Mouse (Mus musculus) right cerebral cortex, adult 2 months (tissue): ENCODE results near the gene Wdr35.
A peak's percentile ranks its signal among the peaks of the same experiment; 100 is the strongest.

Experiments
- DNase-seq, 2 experiments: peaks; one replicate each; pipeline ENCODE4 v3.0.0; 2021 to 2022; ENCODE audit warnings: low spot score in 2 of 2

The Wdr35 gene

GRCm38 (mm10) chr12:9052075-9052829 is 78.6 kb downstream of the Wdr35 start:
- peak; percentile 87 for DNase-seq

GRCm38 (mm10) chr12:9053345-9053744 is 79.7 kb downstream of the Wdr35 start:
- no peak for DNase-seq

- no peak for DNase-seq
Observed at GRCm38 (mm10) chr12:9054012-9054411, 80.3 kb downstream of the Wdr35 start.

- DNase-seq, result no peak
Observed at GRCm38 (mm10) chr12:9055269-9055668, 81.6 kb downstream of the Wdr35 start.

GRCm38 (mm10) chr12:9059502-9059901 is 85.8 kb downstream of the Wdr35 start:
- DNase-seq, result no peak

GRCm38 (mm10) chr12:9059965-9060364 is 86.3 kb downstream of the Wdr35 start:
- no peak for DNase-seq

GRCm38 (mm10) chr12:9063611-9064010 is 89.9 kb downstream of the Wdr35 start:
- DNase-seq, result no peak

- no peak for DNase-seq
Observed at GRCm38 (mm10) chr12:9071058-9071457, 97.4 kb downstream of the Wdr35 start.

- no peak for DNase-seq
Observed at GRCm38 (mm10) chr12:9071493-9071892, 97.8 kb downstream of the Wdr35 start.

GRCm38 (mm10) chr12:9077554-9078125 is 103.9 kb downstream of the Wdr35 start:
- peak in 1 of 2 experiments; percentile 1 for DNase-seq
